Mouse (Mus musculus): ENCODE results near the gene Olfr1177-ps.

Gene Olfr1177-ps

DNA sequence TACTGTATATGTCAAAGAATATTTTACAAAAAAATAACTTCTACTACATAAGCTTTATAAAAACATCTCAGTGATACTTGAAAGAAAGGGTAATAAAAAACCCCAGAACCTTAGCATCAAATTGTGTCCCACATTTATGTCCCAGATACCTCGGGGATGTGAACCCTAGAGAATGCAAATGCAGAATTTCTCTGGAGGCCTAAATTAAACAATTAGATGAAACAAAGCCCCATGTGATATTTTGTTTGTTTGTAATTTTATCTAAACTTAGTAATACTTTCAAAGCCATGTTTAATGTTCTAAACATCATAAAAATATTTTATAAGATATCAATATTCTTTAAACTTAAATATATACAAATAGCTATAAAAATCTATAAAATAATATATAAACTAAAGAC is at the start of gene Olfr1177-ps:
Gene Olfr1177-ps (minus strand): TSS at position 101 of the 400 bp plus-strand sequence.
- DNase-seq (ENCODE audit: low spot score in 2 of 2), result no peak

DNA sequence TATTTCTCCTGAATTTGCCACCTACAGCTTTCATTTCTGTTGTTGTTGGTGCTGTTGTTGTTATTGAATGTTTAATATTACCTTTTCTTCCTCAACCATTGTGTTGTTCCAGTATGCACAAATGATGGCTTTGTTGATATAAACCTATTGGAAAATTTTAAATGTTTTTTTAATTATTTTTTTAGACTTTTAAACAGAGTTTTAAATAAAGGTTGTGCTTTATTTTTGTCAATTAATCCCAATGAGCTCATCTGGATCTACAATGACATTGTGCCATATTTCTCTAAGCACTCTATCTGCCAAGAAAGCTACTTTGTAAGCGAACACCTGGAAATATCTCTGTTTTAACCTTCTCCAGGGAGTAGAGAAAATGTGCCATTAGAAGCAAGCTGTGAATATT is 40.5 kb upstream of the Olfr1177-ps start, which contains the start of gene Olfr1178:
Gene Olfr1178 (plus strand): TSS at position 301 of the 400 bp plus-strand sequence.
- no peak for DNase-seq (ENCODE audit: low spot score in 2 of 2)

DNA sequence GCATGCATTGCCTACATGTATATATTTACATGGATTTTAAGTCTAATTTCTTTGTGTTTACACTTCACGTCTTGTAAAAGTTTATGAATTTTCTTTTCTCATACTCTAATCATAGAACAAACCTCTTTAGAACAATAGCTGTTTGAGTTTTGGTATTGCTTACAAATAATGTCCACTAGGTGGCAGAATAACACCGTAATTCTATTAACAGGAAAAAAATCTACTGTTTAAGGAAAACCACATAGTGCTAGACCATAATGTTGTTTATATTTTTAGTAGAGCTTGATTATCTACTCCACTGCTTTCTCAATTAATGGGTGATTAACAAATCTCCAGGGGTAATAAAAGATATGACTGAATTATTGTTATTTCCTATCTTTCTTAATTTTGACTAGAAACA is 10.0 kb upstream of the Olfr1177-ps start:
- no peak for DNase-seq (ENCODE audit: low spot score in 2 of 2)

DNA sequence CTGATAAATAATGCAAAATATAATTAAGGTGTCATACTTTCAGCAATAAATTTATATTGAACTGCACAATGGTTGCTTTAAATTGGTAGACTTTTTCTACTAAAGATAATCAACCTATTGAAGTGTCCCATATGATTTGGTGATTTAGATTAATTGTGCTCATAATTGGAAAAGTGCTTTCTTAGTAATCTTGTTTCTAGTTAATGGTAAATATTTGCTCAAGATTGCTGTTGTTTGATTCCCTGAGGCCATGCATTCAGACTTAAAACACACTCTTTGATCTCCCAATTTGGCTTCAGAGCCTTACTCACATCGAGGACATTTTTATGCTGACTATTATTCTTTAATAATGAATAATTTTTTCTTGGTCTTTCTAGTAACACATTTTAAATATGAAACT is 9.9 kb downstream of the Olfr1177-ps start, which contains the start of gene Olfr1176:
Gene Olfr1176 (plus strand): TSS at position 301 of the 400 bp plus-strand sequence.
- DNase-seq (ENCODE audit: low spot score in 2 of 2), result no peak

DNA sequence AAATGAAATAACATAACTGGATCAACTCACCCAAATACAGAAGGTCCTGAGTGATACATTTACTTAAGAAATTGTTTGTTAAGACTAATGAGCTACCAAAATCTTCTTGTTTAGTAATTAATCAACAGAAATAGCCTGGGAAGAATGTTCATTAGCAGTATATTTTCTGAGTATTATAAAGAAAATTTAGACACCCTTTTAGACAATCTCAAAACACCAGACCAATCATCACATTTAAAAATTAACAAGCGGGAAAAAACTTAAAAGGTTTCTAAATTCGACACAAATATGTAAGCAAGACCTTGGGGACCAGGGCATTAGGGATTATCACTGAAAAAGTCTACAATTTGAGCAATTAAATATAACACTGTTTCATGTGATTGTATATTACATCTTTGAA is 19.2 kb downstream of the Olfr1177-ps start, which contains the start of gene Olfr1175-ps:
Gene Olfr1175-ps (minus strand): TSS at position 101 of the 400 bp plus-strand sequence.
- no peak for DNase-seq (ENCODE audit: low spot score in 2 of 2)

DNA sequence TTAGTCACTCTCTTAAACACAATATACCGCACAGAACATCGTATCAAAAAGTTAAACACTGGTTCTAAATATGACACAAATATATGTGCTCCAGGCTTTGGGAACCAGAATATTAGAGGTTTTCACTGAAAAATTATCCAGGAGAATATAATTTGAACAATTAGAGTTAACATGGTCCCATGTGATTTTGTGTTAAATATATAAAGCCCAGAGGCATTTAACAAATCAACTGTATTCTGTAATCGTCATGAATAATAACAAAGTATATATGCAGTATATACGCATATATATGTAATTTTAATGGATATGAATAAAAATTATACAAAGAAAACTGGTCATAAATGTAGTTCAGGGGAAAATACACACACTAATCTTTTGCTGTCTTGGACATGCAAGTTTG is 31.3 kb downstream of the Olfr1177-ps start, which contains the start of gene Olfr1174-ps:
Gene Olfr1174-ps (minus strand): TSS at position 101 of the 400 bp plus-strand sequence.
- no peak for DNase-seq (ENCODE audit: low spot score in 2 of 2)

Data from left cerebral cortex, adult 9 months (tissue).